Mouse (Mus musculus) hematopoietic stem cell, adult 5-6 weeks (primary cell): ENCODE measurements at regions not wholly inside any gene's neighbourhood (a gene's known extent, or its start where the extent isn't known, plus 50 kb on each side); places are given as distances from the start of the nearest gene placed in this dataset.
A peak's percentile ranks its signal among the peaks of the same experiment; 100 is the strongest.

Experiments
- ATAC-seq, 2 experiments: fragments of 125-278 bp in 1 of 2; replicated peaks in 1 of 2; 2 replicates each; pipeline ENCODE4 v1.8.0; 2016 to 2017; ENCODE audit warnings: inconsistent platforms in 2 of 2, mild to moderate bottlenecking in 2 of 2, moderate number of reproducible peaks in 2 of 2, low read depth in 1 of 2, moderate TSS enrichment in 1 of 2; ENCODE audit not compliant: low FRiP score in 2 of 2, poor library complexity in 2 of 2, severe bottlenecking in 2 of 2, insufficient read depth in 1 of 2, low TSS enrichment in 1 of 2

DNA sequence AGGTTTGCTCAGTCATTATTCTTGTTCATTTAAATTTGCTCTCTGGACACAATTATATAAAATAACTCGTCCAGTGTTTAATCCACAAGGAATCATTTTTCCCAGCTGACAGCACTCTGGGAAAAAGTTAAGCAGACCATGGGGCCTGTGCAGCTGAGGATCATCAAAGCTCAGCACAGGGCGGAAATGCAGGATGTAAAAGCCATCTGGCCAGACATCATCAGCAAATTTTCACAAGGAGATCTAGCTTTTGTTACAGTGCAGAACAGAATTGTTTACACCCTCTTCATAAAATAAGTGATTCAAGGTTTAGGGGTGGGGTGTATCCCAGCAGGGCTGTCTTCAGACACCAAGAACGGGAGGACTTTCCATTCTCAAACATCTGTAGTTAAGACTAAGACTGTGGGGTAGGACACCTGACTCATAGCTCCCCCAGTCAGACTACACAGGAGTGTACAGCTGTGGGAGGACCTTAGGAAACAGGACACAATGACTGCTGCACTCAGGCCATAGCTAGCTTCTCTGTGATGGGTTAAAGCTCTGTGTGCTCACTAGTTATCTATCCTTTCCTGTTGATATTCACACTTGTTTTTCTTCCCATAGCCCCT lies 87.3 kb upstream of the Pde3a start:
- ATAC-seq: no peak

DNA sequence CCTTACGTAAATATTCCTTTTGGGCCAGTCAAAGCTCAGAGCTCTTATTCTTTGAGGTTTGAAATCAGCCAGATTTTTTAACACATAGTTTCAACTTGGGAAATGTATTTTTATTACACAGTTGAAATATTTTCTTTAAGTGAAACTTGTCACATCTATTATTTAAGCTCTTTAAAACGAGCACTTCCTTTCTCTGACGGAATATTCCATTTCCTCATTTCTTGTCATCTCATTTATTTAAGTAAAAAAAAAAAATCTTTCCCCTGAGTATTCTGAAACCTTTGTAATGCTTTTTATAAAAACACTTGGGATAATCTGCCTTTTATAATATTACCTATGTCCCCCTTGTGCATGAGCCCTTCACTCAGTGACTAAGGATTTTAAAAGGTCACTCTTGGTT lies 81.8 kb upstream of the Pde3a start:
- peak in 1 of 2 experiments; percentile 50; a peak in 3 of 4 replicates for ATAC-seq

DNA sequence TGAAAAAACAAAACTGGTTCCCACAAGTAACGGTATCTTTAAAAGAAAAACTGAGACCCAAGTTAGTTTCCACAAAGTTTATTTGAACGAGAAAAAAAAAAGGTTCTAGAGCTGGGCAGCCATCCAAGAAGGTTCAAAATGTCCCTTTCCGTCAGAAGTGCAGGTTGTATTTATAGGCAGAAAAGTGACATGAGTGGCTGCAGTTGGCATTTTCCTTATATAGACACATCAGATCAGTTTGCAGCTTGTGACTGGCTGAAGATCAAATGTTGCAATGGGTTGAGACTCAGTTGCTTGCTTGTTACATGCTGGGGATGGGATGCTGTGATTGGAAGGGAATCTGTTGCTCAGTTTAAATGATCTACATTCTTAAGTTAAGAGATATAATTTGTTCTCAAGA lies 80.7 kb upstream of the Pde3a start:
- no peak for ATAC-seq

DNA sequence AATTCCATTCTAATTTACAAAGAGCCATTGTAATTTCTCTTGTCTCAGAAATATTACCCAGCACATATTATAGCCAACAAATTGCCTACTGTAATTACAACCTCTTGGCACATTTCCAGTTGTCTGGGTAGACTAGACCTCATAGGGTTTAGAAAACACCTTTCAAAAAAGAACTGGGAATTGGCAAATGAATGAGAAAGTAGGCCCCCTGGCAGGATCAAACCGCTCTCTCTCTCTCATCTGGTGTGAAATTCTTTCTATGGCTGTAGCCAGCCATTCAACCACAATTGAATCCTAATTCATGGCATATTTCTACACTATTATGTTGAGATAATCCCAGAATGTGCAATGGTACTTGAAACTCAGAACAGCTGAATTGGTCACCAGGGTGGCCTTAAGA lies 65.3 kb upstream of the Pde3a start:
- ATAC-seq: no peak

DNA sequence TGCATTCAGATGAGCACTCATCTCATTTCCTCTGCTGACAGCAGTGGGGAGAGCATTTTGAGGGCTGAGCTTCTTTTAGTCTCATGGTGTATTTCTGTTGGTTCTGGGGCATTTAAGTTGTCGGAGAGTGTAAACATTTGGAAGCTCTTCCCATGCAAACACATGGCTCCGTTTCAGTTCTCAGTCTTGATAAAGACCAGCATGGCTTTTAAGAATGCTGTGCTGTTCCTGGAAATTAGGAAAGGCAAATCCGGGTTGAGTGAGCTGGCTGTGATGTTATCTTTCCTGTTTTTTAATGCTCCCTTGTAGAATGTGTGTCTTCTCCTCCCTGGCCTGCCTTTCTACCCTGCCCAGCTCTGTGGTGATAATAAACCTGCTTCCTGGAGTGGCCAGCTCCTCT lies 61.0 kb upstream of the Pde3a start:
- ATAC-seq: no peak

DNA sequence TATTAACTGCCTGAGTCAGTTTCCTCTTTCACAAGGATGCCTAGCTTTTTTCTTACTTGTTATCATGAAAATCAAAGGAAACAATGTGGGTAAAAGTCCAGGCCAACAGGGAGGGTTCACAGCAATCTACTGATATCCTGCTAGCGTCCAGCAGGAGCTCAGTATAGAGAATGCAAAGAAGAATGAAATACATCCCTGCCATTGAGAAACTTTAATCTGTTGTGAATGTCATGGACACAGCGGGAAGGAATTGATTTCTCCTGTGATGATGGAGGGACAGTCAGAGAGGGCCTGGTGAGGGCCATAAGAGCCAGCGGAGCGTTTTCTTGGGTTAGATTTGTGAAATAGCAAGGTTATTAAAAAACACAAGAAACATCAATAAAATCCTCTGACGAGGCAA lies 60.0 kb upstream of the Pde3a start:
- ATAC-seq: no peak

GRCm38 (mm10) chr6:141189701-141190100 lies 59.4 kb upstream of the Pde3a start:
- no peak for ATAC-seq

DNA sequence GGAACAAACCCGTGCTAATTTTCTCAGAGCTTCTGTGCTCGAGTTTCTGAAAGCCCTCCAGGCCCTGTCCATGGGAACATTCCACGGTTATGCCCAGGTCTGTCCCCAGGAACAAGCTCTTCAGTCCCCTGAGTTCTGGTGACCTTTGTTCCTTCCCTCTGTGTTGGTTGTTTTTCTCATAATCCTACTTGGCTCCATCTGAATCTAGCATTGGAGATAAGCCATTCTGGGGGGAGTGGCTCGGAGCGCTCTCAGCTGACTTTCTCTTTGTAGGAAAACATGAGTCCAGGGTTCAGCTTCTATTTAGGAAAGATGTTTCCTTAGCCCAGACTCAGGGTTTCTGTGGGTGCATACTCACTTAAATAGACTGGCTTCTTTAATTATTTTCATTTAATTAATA lies 58.7 kb upstream of the Pde3a start:
- ATAC-seq: no peak

GRCm38 (mm10) chr6:141197501-141197900 lies 51.6 kb upstream of the Pde3a start:
- no peak for ATAC-seq
